Mouse (Mus musculus): Measurements from ENCODE around the gene Piezo1.

GRCm38 (mm10) chr8:122515699-122516098, 35.4 kb downstream of the Piezo1 start:
- TF ChIP-seq CTCF (IDR thresholded peaks at IDR 0.05) (no peak), POLR2A (IDR thresholded peaks at IDR 0.05; ENCODE audit: insufficient read depth, low read depth, low read length) (no peak), EP300 (IDR thresholded peaks at IDR 0.05; ENCODE audit: insufficient read depth, low read depth, low read length) (no peak)
